Mouse (Mus musculus): ENCODE results near the gene Ccdc63. TPM values are rescaled to one million over a fixed set of nuclear protein-coding genes. Genes with fewer than 3 reads are reported as not detected.
"Not testable (repeated sequence)": the region's sequence is repeated elsewhere in the genome, so short reads cannot be mapped to it uniquely, and the experiment has no call there.

Ccdc63 gene
- total RNA-seq, 1 experiment, result 2.2 TPM

DNA sequence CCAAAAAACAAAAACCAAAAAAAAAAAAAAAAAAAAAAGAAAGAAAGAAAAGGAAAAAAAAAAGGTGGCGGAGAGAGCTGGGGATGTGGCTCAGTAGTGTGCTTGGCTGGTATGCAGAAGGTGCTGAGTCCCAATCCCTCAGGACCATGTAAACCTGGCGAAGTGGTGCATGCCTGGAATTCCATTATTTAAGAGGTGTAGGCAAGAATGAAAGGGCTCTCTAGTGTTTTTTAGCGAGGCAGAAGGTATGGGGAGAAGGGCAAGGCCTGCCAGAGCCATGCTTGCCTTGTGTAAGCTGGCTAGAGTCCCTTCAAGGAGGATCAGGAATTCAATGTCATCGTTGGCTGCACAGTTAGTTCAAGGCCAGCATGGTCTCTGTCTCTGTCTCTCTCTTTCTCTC, 4.2 kb upstream of the Ccdc63 start:
- Histone ChIP-seq H3K9me3 (ENCODE audit: control insufficient read depth, insufficient read depth, low read depth, low read length) (no peaks in the 10 kb centered on the region), H3K27ac (ENCODE audit: insufficient read depth, low read depth, low read length, poor library complexity, severe bottlenecking) (no peak overlapping the region; the same call in 1 of the 2 replicates), H3K9ac (ENCODE audit: insufficient read depth, low read depth, low read length, poor library complexity, severe bottlenecking) (no peak overlapping the region), H3K4me1 (ENCODE audit: control insufficient read depth in 2 of 2, insufficient read depth in 2 of 2, low read length in 2 of 2, poor library complexity in 1 of 2) (peaks cover 0 to 8% of the 10 kb centered on the region in 2 experiments; a peak in 3 of 4 replicates), H3K4me3 (ENCODE audit: insufficient read depth in 1 of 2, low read depth in 1 of 2, low read length in 2 of 2, poor library complexity in 1 of 2, severe bottlenecking in 1 of 2) (no peak overlapping the region), H3K36me3 (ENCODE audit: control insufficient read depth, insufficient read depth, low read length, poor library complexity, severe bottlenecking) (no peaks in the 10 kb centered on the region)
- TF ChIP-seq ZC3H11A (IDR thresholded peaks at IDR 0.05; ENCODE audit: borderline replicate concordance, low read depth, low read length) (no peak), MAFK (IDR thresholded peaks at IDR 0.05; ENCODE audit: insufficient read depth, low read depth, low read length) (no peak), CHD2 (IDR thresholded peaks at IDR 0.05; ENCODE audit: low read depth, low read length) (no peak), ZNF384 (IDR thresholded peaks at IDR 0.05; ENCODE audit: low read depth, low read length) (no peak), HCFC1 (IDR thresholded peaks at IDR 0.05; ENCODE audit: borderline replicate concordance, insufficient read depth, low read length) (no peak)
- in situ Hi-C loops (cut with MboI; ENCODE audit: low sequenced_read_pairs in 2 of 2, unreplicated experiment in 2 of 2), result no loop called here
- DNase-seq (ENCODE audit: low read depth, low spot score), result no peak

- Histone ChIP-seq H3K4me1 (ENCODE audit: control insufficient read depth in 2 of 2, insufficient read depth in 2 of 2, low read length in 2 of 2, poor library complexity in 1 of 2) (peaks cover 0 to 5% of the 10 kb centered on the region in 2 experiments; a peak in 3 of 4 replicates), H3K27ac (ENCODE audit: insufficient read depth, low read depth, low read length, poor library complexity, severe bottlenecking) (no peak overlapping the region), H3K9me3 (ENCODE audit: control insufficient read depth, insufficient read depth, low read depth, low read length) (no peaks in the 10 kb centered on the region), H3K9ac (ENCODE audit: insufficient read depth, low read depth, low read length, poor library complexity, severe bottlenecking) (no peak overlapping the region), H3K36me3 (ENCODE audit: control insufficient read depth, insufficient read depth, low read length, poor library complexity, severe bottlenecking) (no peaks in the 10 kb centered on the region), H3K4me3 (ENCODE audit: insufficient read depth in 1 of 2, low read depth in 1 of 2, low read length in 2 of 2, poor library complexity in 1 of 2, severe bottlenecking in 1 of 2) (no peak overlapping the region)
- TF ChIP-seq ZNF384 (IDR thresholded peaks at IDR 0.05; ENCODE audit: low read depth, low read length) (no peak), CHD2 (IDR thresholded peaks at IDR 0.05; ENCODE audit: low read depth, low read length) (no peak), HCFC1 (IDR thresholded peaks at IDR 0.05; ENCODE audit: borderline replicate concordance, insufficient read depth, low read length) (no peak), MAFK (IDR thresholded peaks at IDR 0.05; ENCODE audit: insufficient read depth, low read depth, low read length) (no peak), ZC3H11A (IDR thresholded peaks at IDR 0.05; ENCODE audit: borderline replicate concordance, low read depth, low read length) (no peak)
- no peak for DNase-seq (ENCODE audit: low read depth, low spot score)
- in situ Hi-C loops (cut with MboI; ENCODE audit: low sequenced_read_pairs in 2 of 2, unreplicated experiment in 2 of 2), result no loop called here
These were observed 2.9 kb upstream of the Ccdc63 start for GRCm38 (mm10) chr5:122143543-122143942.

- peaks cover 0 to 3% of the 10 kb centered on the region in 2 experiments; a peak in 3 of 4 replicates for H3K4me1 ChIP-seq (ENCODE audit: control insufficient read depth in 2 of 2, insufficient read depth in 2 of 2, low read length in 2 of 2, poor library complexity in 1 of 2)
- no peak overlapping the region for H3K27ac ChIP-seq (ENCODE audit: insufficient read depth, low read depth, low read length, poor library complexity, severe bottlenecking)
- no peak overlapping the region for H3K4me3 ChIP-seq (ENCODE audit: insufficient read depth in 1 of 2, low read depth in 1 of 2, low read length in 2 of 2, poor library complexity in 1 of 2, severe bottlenecking in 1 of 2)
- H3K9me3 ChIP-seq (ENCODE audit: control insufficient read depth, insufficient read depth, low read depth, low read length), result no peaks in the 10 kb centered on the region
- H3K36me3 ChIP-seq (ENCODE audit: control insufficient read depth, insufficient read depth, low read length, poor library complexity, severe bottlenecking), result no peaks in the 10 kb centered on the region
- peak; percentile 86 for TF ChIP-seq ZNF384 (IDR thresholded peaks at IDR 0.05; ENCODE audit: low read depth, low read length)
- TF ChIP-seq HCFC1 (IDR thresholded peaks at IDR 0.05; ENCODE audit: borderline replicate concordance, insufficient read depth, low read length), result no peak
- peak; percentile 69 for DNase-seq (ENCODE audit: low read depth, low spot score)
- in situ Hi-C loops (cut with MboI; ENCODE audit: low sequenced_read_pairs in 2 of 2, unreplicated experiment in 2 of 2), result no loop called here
- H3K9ac ChIP-seq (ENCODE audit: insufficient read depth, low read depth, low read length, poor library complexity, severe bottlenecking), result no peak overlapping the region
These were observed 1.8 kb upstream of the Ccdc63 start for GRCm38 (mm10) chr5:122142230-122142992.

GRCm38 (mm10) chr5:122139771-122140170, 852 bp downstream of the Ccdc63 start:
- in situ Hi-C loops (cut with MboI; ENCODE audit: low sequenced_read_pairs in 2 of 2, unreplicated experiment in 2 of 2), result not testable (repeated sequence)
- TF ChIP-seq ZNF384 (IDR thresholded peaks at IDR 0.05; ENCODE audit: low read depth, low read length), result 0 out of 2 replicates have a peak, but pooled peaks have one; percentile 28

DNA sequence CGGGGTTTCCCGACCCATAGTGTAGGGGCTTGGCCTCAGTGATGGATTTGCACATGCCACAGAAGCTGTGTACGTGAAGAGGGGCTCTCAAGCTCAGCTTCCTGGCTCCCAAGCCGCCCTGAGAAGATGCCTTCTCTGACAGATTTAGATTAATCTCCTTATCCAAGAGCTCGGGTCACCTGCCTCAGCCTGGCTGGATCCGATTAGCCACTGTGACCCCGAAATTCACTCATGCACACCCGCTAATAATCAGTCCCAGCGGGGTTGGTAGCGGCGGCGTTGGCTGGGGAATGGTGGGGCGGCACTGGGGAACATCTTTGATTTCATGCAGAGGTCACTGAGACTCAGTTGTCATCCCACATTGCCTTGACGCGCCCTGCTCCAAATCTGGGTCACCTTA, 1.8 kb downstream of the Ccdc63 start:
- Histone ChIP-seq H3K4me3 (ENCODE audit: insufficient read depth in 1 of 2, low read depth in 1 of 2, low read length in 2 of 2, poor library complexity in 1 of 2, severe bottlenecking in 1 of 2) (no peak overlapping the region), H3K9ac (ENCODE audit: insufficient read depth, low read depth, low read length, poor library complexity, severe bottlenecking) (no peak overlapping the region), H3K4me1 (ENCODE audit: control insufficient read depth in 2 of 2, insufficient read depth in 2 of 2, low read length in 2 of 2, poor library complexity in 1 of 2) (peaks cover 0 to 3% of the 10 kb centered on the region in 2 experiments; a peak in 1 of 4 replicates), H3K27ac (ENCODE audit: insufficient read depth, low read depth, low read length, poor library complexity, severe bottlenecking) (no peak overlapping the region), H3K36me3 (ENCODE audit: control insufficient read depth, insufficient read depth, low read length, poor library complexity, severe bottlenecking) (no peaks in the 10 kb centered on the region), H3K9me3 (ENCODE audit: control insufficient read depth, insufficient read depth, low read depth, low read length) (no peaks in the 10 kb centered on the region)
- no peak for DNase-seq (ENCODE audit: low read depth, low spot score)
- TF ChIP-seq HCFC1 (IDR thresholded peaks at IDR 0.05; ENCODE audit: borderline replicate concordance, insufficient read depth, low read length), result no peak
- TF ChIP-seq ZNF384 (IDR thresholded peaks at IDR 0.05; ENCODE audit: low read depth, low read length), result no peak
- TF ChIP-seq CHD2 (IDR thresholded peaks at IDR 0.05; ENCODE audit: low read depth, low read length), result no peak
- no peak for TF ChIP-seq MAFK (IDR thresholded peaks at IDR 0.05; ENCODE audit: insufficient read depth, low read depth, low read length)
- no peak for TF ChIP-seq ZC3H11A (IDR thresholded peaks at IDR 0.05; ENCODE audit: borderline replicate concordance, low read depth, low read length)
- in situ Hi-C loops (cut with MboI; ENCODE audit: low sequenced_read_pairs in 2 of 2, unreplicated experiment in 2 of 2), result no loop called here

More at GRCm38 (mm10) chr5:122139771-122140170, 852 bp downstream of the Ccdc63 start:
- not testable (repeated sequence) for H3K36me3 ChIP-seq (ENCODE audit: control insufficient read depth, insufficient read depth, low read length, poor library complexity, severe bottlenecking); DNase-seq (ENCODE audit: low read depth, low spot score); H3K9me3 ChIP-seq (ENCODE audit: control insufficient read depth, insufficient read depth, low read depth, low read length); H3K27ac ChIP-seq (ENCODE audit: insufficient read depth, low read depth, low read length, poor library complexity, severe bottlenecking); H3K9ac ChIP-seq (ENCODE audit: insufficient read depth, low read depth, low read length, poor library complexity, severe bottlenecking); H3K4me3 ChIP-seq (ENCODE audit: insufficient read depth in 1 of 2, low read depth in 1 of 2, low read length in 2 of 2, poor library complexity in 1 of 2, severe bottlenecking in 1 of 2); H3K4me1 ChIP-seq (ENCODE audit: control insufficient read depth in 2 of 2, insufficient read depth in 2 of 2, low read length in 2 of 2, poor library complexity in 1 of 2)
